Mouse (Mus musculus) erythroblast, embryonic 14.5 days (primary cell): ENCODE data around the gene Pdk2.

ENCODE experiments used
- GATA1 ChIP-seq: IDR thresholded peaks from 2 replicates; pipeline ENCODE4 v1.6.1; 2012; ENCODE audit warnings: low read length, inconsistent platforms, mixed read lengths
- TAL1 ChIP-seq: IDR thresholded peaks from 3 replicates; pipeline ENCODE4 v1.6.1; 2012; ENCODE audit warnings: low read length, inconsistent platforms, mixed read lengths

- TF ChIP-seq GATA1 (no peak), TAL1 (no peak)
Observed at GRCm38 (mm10) chr11:95038156-95038817, 2.9 kb downstream of the Pdk2 start.
